Mouse (Mus musculus) liver, embryonic 13.5 days (tissue): ENCODE measurements at regions not wholly inside any gene's neighbourhood (a gene's known extent, or its start where the extent isn't known, plus 50 kb on each side); places are given as distances from the start of the nearest gene placed in this dataset.

Experiments used
- ATAC-seq: fragments of 200-750 bp; cut with Nextera tagmentation; 2 replicates; pipeline ENCODE4 v1.8.0; 2017; ENCODE audit warnings: low read depth, mild to moderate bottlenecking, moderate number of reproducible peaks, moderate library complexity
- DNase-seq: peaks from one replicate; pipeline ENCODE4 v3.0.0; 2022
- H3K27ac ChIP-seq: fragments of 300-500 bp; sonication (generic); 2 replicates; pipeline ENCODE4 v1.5.1; 2015; ENCODE audit warnings: moderate library complexity, mild to moderate bottlenecking, inconsistent platforms
- H3K27me3 ChIP-seq: fragments of 300-500 bp; sonication (generic); 2 replicates; pipeline ENCODE4 v1.6.1; 2015; ENCODE audit warnings: mild to moderate bottlenecking, inconsistent platforms
- H3K36me3 ChIP-seq: fragments of 300-500 bp; sonication (generic); 2 replicates; pipeline ENCODE4 v1.6.1; 2015; ENCODE audit warnings: mild to moderate bottlenecking, inconsistent platforms
- H3K4me1 ChIP-seq: fragments of 300-500 bp; sonication (generic); replicated peaks from 2 replicates; pipeline ENCODE4 v1.6.1; 2015; ENCODE audit warnings: inconsistent platforms
- H3K4me2 ChIP-seq: fragments of 300-500 bp; sonication (generic); 2 replicates; pipeline ENCODE4 v1.6.1; 2015; ENCODE audit warnings: inconsistent platforms, mild to moderate bottlenecking, moderate library complexity
- H3K4me3 ChIP-seq: fragments of 300-500 bp; sonication (generic); replicated peaks from 2 replicates; pipeline ENCODE4 v1.5.1; 2015; ENCODE audit warnings: mild to moderate bottlenecking, inconsistent platforms
- H3K9ac ChIP-seq: fragments of 300-500 bp; sonication (generic); 2 replicates; pipeline ENCODE4 v1.6.1; 2015; ENCODE audit warnings: mild to moderate bottlenecking, inconsistent platforms
- H3K9me3 ChIP-seq: fragments of 300-500 bp; sonication (generic); replicated peaks from 2 replicates; pipeline ENCODE4 v1.6.1; 2016; ENCODE audit warnings: inconsistent platforms
- WGBS: fragments of 180-500 bp; shearing (Covaris S2); methylation state at CpG from one replicate; pipeline ENCODE4 v1.1.7; 2015; ENCODE audit not compliant: insufficient replicate concordance; 5-methylcytosine and 5-hydroxymethylcytosine counted together

- Histone ChIP-seq H3K9me3 (no peaks in the 10 kb centered on the region), H3K27ac (no peak overlapping the region), H3K9ac (no peak overlapping the region), H3K4me1 (no peaks in the 10 kb centered on the region), H3K4me2 (no peak overlapping the region), H3K4me3 (no peak overlapping the region), H3K27me3 (no peaks in the 10 kb centered on the region), H3K36me3 (no peaks in the 10 kb centered on the region)
- ATAC-seq (no peak), DNase-seq (no peak)
- 57% methylated on average over 8 of the region's 8 CpGs for WGBS
Measured at GRCm38 (mm10) chr2:159032147-159032546, 237.5 kb downstream of the Dhx35 start.

- 34% methylated on average over 4 of the region's 4 CpGs for WGBS
- H3K36me3 ChIP-seq = no peaks in the 10 kb centered on the region
- no peaks in the 10 kb centered on the region for H3K9me3 ChIP-seq
- no peak overlapping the region for H3K27ac ChIP-seq
- no peaks in the 10 kb centered on the region for H3K27me3 ChIP-seq
- no peaks in the 10 kb centered on the region for H3K4me1 ChIP-seq
- no peak overlapping the region for H3K9ac ChIP-seq
- DNase-seq = no peak
- no peak for ATAC-seq
- H3K4me3 ChIP-seq = no peak overlapping the region
- no peak overlapping the region for H3K4me2 ChIP-seq
Measured at GRCm38 (mm10) chr2:159039916-159040315, 245.3 kb downstream of the Dhx35 start.

- peak; percentile 66 for ATAC-seq
- WGBS = 22% methylated on average over 10 of the region's 10 CpGs
Measured at GRCm38 (mm10) chr2:159053534-159053933, 258.9 kb downstream of the Dhx35 start.

GRCm38 (mm10) chr2:159053936-159054335 is 259.3 kb downstream of the Dhx35 start:
- DNase-seq (no peak), ATAC-seq (peak; percentile 41)
- no peak overlapping the region for H3K9ac ChIP-seq
- H3K27me3 ChIP-seq = no peaks in the 10 kb centered on the region
- no peaks in the 10 kb centered on the region for H3K9me3 ChIP-seq
- H3K27ac ChIP-seq = no peak overlapping the region
- 36% methylated on average over 4 of the region's 4 CpGs for WGBS
- H3K36me3 ChIP-seq = no peaks in the 10 kb centered on the region
- H3K4me3 ChIP-seq = no peak overlapping the region
- H3K4me1 ChIP-seq = no peaks in the 10 kb centered on the region
- H3K4me2 ChIP-seq = no peak overlapping the region

More at GRCm38 (mm10) chr2:159053534-159053933, 258.9 kb downstream of the Dhx35 start:
- no peak for DNase-seq
- Histone ChIP-seq H3K4me1 (no peaks in the 10 kb centered on the region), H3K27me3 (no peaks in the 10 kb centered on the region), H3K9ac (no peak overlapping the region), H3K27ac (no peak overlapping the region), H3K9me3 (no peaks in the 10 kb centered on the region), H3K4me3 (no peak overlapping the region), H3K4me2 (no peak overlapping the region), H3K36me3 (no peaks in the 10 kb centered on the region)

GRCm38 (mm10) chr2:159054451-159054850 is 259.8 kb downstream of the Dhx35 start:
- DNase-seq (no peak), ATAC-seq (no peak)
- WGBS = 70% methylated on average over 3 of the region's 3 CpGs
- Histone ChIP-seq H3K4me2 (no peak overlapping the region), H3K9me3 (no peaks in the 10 kb centered on the region), H3K9ac (no peak overlapping the region), H3K27ac (no peak overlapping the region), H3K27me3 (no peaks in the 10 kb centered on the region), H3K4me1 (no peaks in the 10 kb centered on the region), H3K4me3 (no peak overlapping the region), H3K36me3 (no peaks in the 10 kb centered on the region)

GRCm38 (mm10) chr2:159055780-159056179 is 261.2 kb downstream of the Dhx35 start:
- Histone ChIP-seq H3K4me1 (no peaks in the 10 kb centered on the region), H3K9ac (no peak overlapping the region), H3K36me3 (no peaks in the 10 kb centered on the region), H3K4me3 (no peak overlapping the region), H3K4me2 (no peak overlapping the region), H3K27me3 (no peaks in the 10 kb centered on the region), H3K9me3 (no peaks in the 10 kb centered on the region), H3K27ac (no peak overlapping the region)
- ATAC-seq (no peak), DNase-seq (no peak)
- 50% methylated on average over 6 of the region's 6 CpGs for WGBS

GRCm38 (mm10) chr2:159056960-159057359 is 262.4 kb downstream of the Dhx35 start:
- H3K9ac ChIP-seq = no peak overlapping the region
- no peak overlapping the region for H3K4me2 ChIP-seq
- H3K4me3 ChIP-seq = no peak overlapping the region
- no peaks in the 10 kb centered on the region for H3K36me3 ChIP-seq
- no peaks in the 10 kb centered on the region for H3K27me3 ChIP-seq
- ATAC-seq (no peak), DNase-seq (no peak)
- WGBS = 50% methylated on average over 3 of the region's 3 CpGs
- no peaks in the 10 kb centered on the region for H3K4me1 ChIP-seq
- H3K9me3 ChIP-seq = no peaks in the 10 kb centered on the region
- no peak overlapping the region for H3K27ac ChIP-seq

GRCm38 (mm10) chr2:159057506-159057905 is 262.9 kb downstream of the Dhx35 start:
- Histone ChIP-seq H3K36me3 (no peaks in the 10 kb centered on the region), H3K9ac (no peak overlapping the region), H3K4me1 (no peaks in the 10 kb centered on the region), H3K27me3 (no peaks in the 10 kb centered on the region), H3K4me3 (no peak overlapping the region), H3K4me2 (no peak overlapping the region), H3K9me3 (no peaks in the 10 kb centered on the region), H3K27ac (no peak overlapping the region)
- ATAC-seq = no peak
- DNase-seq = no peak
- WGBS = 63% methylated on average over 5 of the region's 5 CpGs

GRCm38 (mm10) chr2:159062266-159062665 is 267.7 kb downstream of the Dhx35 start:
- H3K9me3 ChIP-seq = no peaks in the 10 kb centered on the region
- no peak overlapping the region for H3K4me2 ChIP-seq
- H3K36me3 ChIP-seq = no peaks in the 10 kb centered on the region
- H3K4me3 ChIP-seq = no peak overlapping the region
- no peaks in the 10 kb centered on the region for H3K27me3 ChIP-seq
- WGBS = 52% methylated on average over 2 of the region's 2 CpGs
- no peak for DNase-seq
- H3K4me1 ChIP-seq = no peaks in the 10 kb centered on the region
- no peak overlapping the region for H3K27ac ChIP-seq
- no peak for ATAC-seq
- H3K9ac ChIP-seq = no peak overlapping the region

- H3K4me2 ChIP-seq = no peak overlapping the region
- 26% methylated on average over 2 of the region's 2 CpGs for WGBS
- ATAC-seq (no peak), DNase-seq (no peak)
- no peak overlapping the region for H3K9ac ChIP-seq
- H3K9me3 ChIP-seq = no peaks in the 10 kb centered on the region
- H3K4me3 ChIP-seq = no peak overlapping the region
- H3K27me3 ChIP-seq = no peaks in the 10 kb centered on the region
- H3K4me1 ChIP-seq = no peaks in the 10 kb centered on the region
- H3K27ac ChIP-seq = no peak overlapping the region
- no peaks in the 10 kb centered on the region for H3K36me3 ChIP-seq
Measured at GRCm38 (mm10) chr2:159062666-159063065, 268.1 kb downstream of the Dhx35 start.

- DNase-seq = no peak
- Histone ChIP-seq H3K27ac (no peak overlapping the region), H3K27me3 (no peaks in the 10 kb centered on the region), H3K9ac (no peak overlapping the region), H3K4me2 (no peak overlapping the region), H3K36me3 (no peaks in the 10 kb centered on the region), H3K9me3 (no peaks in the 10 kb centered on the region), H3K4me1 (no peaks in the 10 kb centered on the region), H3K4me3 (no peak overlapping the region)
- no peak for ATAC-seq
- WGBS = 70% methylated on average over 9 of the region's 9 CpGs
Measured at GRCm38 (mm10) chr2:159064403-159064970, 269.9 kb downstream of the Dhx35 start.

GRCm38 (mm10) chr2:159067506-159067905 is 272.9 kb downstream of the Dhx35 start:
- WGBS = 47% methylated on average over 7 of the region's 7 CpGs
- Histone ChIP-seq H3K27me3 (no peaks in the 10 kb centered on the region), H3K4me3 (no peak overlapping the region), H3K36me3 (no peaks in the 10 kb centered on the region), H3K4me1 (no peaks in the 10 kb centered on the region), H3K27ac (no peak overlapping the region), H3K4me2 (no peak overlapping the region), H3K9ac (no peak overlapping the region), H3K9me3 (no peaks in the 10 kb centered on the region)
- DNase-seq (no peak), ATAC-seq (no peak)
